Mouse (Mus musculus) adrenal gland, postnatal 36 days (tissue): ENCODE measurements around the gene Ccdc38. TPM values are rescaled to one million over a fixed set of nuclear protein-coding genes. Genes with fewer than 3 reads are reported as not detected.
"Not testable (repeated sequence)": the region's sequence is repeated elsewhere in the genome, so short reads cannot be mapped to it uniquely, and the experiment has no call there.

Source experiments
- DNase-seq, 2 experiments: peaks; one replicate each; pipeline ENCODE4 v3.0.0; 2021; ENCODE audit warnings: mixed read lengths in 1 of 2
- total RNA-seq, 2 experiments: library from RNA; stranded (reverse); gene quantifications; 2 replicates each; pipeline ENCODE4 v1.2.3; 2021

The Ccdc38 gene
- total RNA-seq, 2 experiments from 2014 or later = not detected

- peak; percentile 76 to 77 for DNase-seq
Measured at GRCm38 (mm10) chr10:93548991-93549390, 8.6 kb downstream of the Ccdc38 start.

GRCm38 (mm10) chr10:93549821-93550220, 9.4 kb downstream of the Ccdc38 start:
- DNase-seq = no peak

- DNase-seq = no peak
Measured at GRCm38 (mm10) chr10:93552596-93552995, 12.2 kb downstream of the Ccdc38 start.

- not testable (repeated sequence) for DNase-seq
Measured at GRCm38 (mm10) chr10:93557971-93558370, 17.5 kb downstream of the Ccdc38 start.

GRCm38 (mm10) chr10:93559786-93560185, 19.4 kb downstream of the Ccdc38 start:
- peak; percentile 64 to 77 for DNase-seq

- DNase-seq = no peak
Measured at GRCm38 (mm10) chr10:93564518-93565090, 24.2 kb downstream of the Ccdc38 start.

- no peak for DNase-seq
Measured at GRCm38 (mm10) chr10:93567066-93567465, 26.6 kb downstream of the Ccdc38 start.

GRCm38 (mm10) chr10:93567841-93568566, 27.6 kb downstream of the Ccdc38 start:
- no peak for DNase-seq

GRCm38 (mm10) chr10:93568671-93569070, 28.2 kb downstream of the Ccdc38 start:
- no peak for DNase-seq

GRCm38 (mm10) chr10:93572209-93572608, 31.8 kb downstream of the Ccdc38 start:
- no peak for DNase-seq

GRCm38 (mm10) chr10:93574966-93575365, 34.5 kb downstream of the Ccdc38 start:
- no peak for DNase-seq

GRCm38 (mm10) chr10:93575960-93576359, 35.5 kb downstream of the Ccdc38 start:
- DNase-seq = no peak

- DNase-seq = peak; percentile 82 to 88
Measured at GRCm38 (mm10) chr10:93577271-93577886, 36.9 kb downstream of the Ccdc38 start.

- no peak for DNase-seq
Measured at GRCm38 (mm10) chr10:93588796-93589195, 48.4 kb downstream of the Ccdc38 start.

GRCm38 (mm10) chr10:93589281-93589848, 48.9 kb downstream of the Ccdc38 start, which contains the start of gene Snrpf:
Snrpf (minus strand) TSS chr10:93589706.
- DNase-seq = peak; percentile 86 to 89

- peak; percentile 16 to 22 for DNase-seq
Measured at GRCm38 (mm10) chr10:93592456-93592855, 52.0 kb downstream of the Ccdc38 start.

- peak; percentile 82 to 87 for DNase-seq
Measured at GRCm38 (mm10) chr10:93594022-93594482, 53.6 kb downstream of the Ccdc38 start.

GRCm38 (mm10) chr10:93595831-93596230, 55.4 kb downstream of the Ccdc38 start:
- DNase-seq = peak; percentile 49 to 64

GRCm38 (mm10) chr10:93596641-93597040, 56.2 kb downstream of the Ccdc38 start:
- DNase-seq = no peak

GRCm38 (mm10) chr10:93602309-93602708, 61.9 kb downstream of the Ccdc38 start:
- no peak for DNase-seq

GRCm38 (mm10) chr10:93603256-93603655, 62.8 kb downstream of the Ccdc38 start:
- DNase-seq = no peak

GRCm38 (mm10) chr10:93606326-93606725, 65.9 kb downstream of the Ccdc38 start:
- DNase-seq = no peak

GRCm38 (mm10) chr10:93608051-93608450, 67.6 kb downstream of the Ccdc38 start:
- DNase-seq = no peak
